Mouse (Mus musculus) heart, adult 2 months (tissue): Measurements from ENCODE around the gene Agpat1.
A peak's percentile ranks its signal among the peaks of the same experiment; 100 is the strongest.

Source experiments
- CTCF ChIP-seq: fragments of 200-600 bp; IDR thresholded peaks from 2 replicates; pipeline ENCODE4 v1.8.1; 2022; ENCODE audit warnings: antibody characterized with exemption, mild to moderate bottlenecking, moderate library complexity
- EP300 ChIP-seq: fragments of 200-500 bp; IDR thresholded peaks from 2 replicates; pipeline ENCODE4 v1.6.1; 2011; ENCODE audit warnings: low read depth, low read length, control low read depth; ENCODE audit not compliant: insufficient read depth
- POLR2A ChIP-seq: fragments of 200-500 bp; IDR thresholded peaks from 2 replicates; pipeline ENCODE4 v1.6.1; 2011; ENCODE audit warnings: mild to moderate bottlenecking, low read depth, low read length, control low read depth; ENCODE audit not compliant: insufficient read depth

DNA sequence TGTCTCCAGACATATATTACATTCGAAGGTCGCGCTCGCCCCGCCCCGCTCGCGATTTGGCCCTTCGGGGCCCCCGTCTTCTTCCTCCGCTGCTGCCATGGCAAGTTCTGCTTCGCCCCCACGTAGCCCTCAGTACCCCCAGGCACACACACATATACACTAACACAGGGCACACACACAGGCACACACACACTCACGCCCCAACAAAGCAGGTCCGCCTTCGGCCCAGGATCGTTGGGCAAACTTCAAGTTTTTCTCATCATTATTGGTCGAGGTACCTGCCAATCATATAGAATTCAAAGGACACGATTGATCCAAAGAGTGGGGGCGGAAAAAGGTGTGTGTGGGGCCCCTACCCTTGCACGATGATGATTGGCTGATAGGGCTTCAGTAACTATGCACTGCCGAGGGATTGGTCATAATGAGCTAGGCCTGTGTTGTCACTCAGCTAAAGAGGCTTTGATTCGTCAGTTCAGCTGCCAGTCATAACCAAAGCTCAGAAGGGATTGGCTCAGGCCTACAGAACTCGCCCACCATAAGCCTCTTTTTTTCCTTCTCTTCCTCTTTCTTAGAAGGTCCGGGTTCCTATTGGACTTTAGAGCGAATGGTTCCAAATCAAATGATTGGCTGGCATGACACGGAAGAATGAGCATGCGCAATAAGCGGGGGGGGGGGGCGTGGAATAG is 544 bp upstream of the Agpat1 start, which contains the start of gene Rnf5:
- TF ChIP-seq POLR2A = peak; percentile 77
- no peak for TF ChIP-seq CTCF
- 0 out of 2 replicates have a peak, but pooled peaks have one; percentile 10 for TF ChIP-seq EP300
